Mouse (Mus musculus): Measurements from ENCODE around the gene Tssk6. TPM values are rescaled to one million over a fixed set of nuclear protein-coding genes. Genes with fewer than 3 reads are reported as not detected.
A peak's percentile ranks its signal among the peaks of the same experiment; 100 is the strongest.
"Not testable (repeated sequence)": the region's sequence is repeated elsewhere in the genome, so short reads cannot be mapped to it uniquely, and the experiment has no call there.

Gene Tssk6
- total RNA-seq, 2 experiments from 2014 or later, result not detected

DNA sequence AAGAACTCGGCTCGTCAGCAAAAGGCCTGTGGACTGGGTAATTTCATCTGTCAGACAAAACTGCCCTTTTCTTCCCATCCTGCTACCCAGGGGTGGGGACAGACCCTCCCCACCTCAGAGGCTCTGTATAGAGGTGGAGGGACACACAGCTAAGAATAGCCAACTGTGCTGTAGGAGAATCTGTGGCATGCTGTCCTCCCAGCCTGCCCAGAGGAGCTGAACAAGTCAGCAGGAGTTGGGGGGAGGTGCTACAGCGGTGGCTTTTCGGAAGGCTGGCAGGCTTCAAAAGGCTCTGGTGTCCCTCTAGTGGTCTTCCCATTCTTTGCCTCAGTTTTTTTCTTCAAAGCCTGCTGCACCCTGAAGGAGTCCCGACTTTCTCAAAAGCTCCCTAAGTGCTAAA, 13.8 kb downstream of the Tssk6 start:
- DNase-seq (ENCODE audit: low spot score), result peak; percentile 49

DNA sequence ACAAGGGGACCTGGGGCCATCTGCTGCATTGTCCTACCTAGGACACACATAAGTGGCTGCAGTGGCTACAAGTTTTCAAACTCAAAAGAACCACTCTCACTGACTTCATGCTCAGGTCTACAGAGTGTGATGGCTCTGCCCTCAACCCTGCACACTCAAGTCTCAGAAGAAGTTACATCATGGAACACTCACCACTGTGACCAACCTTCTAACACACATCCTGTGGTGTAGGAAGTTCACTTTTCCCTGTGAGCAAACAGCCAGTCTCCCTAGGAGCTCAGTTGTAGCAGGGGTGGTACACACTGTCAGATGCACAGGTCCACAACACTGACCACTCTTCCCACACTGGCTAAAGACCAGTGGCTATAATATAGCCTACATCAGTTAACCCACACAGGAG, 16.5 kb downstream of the Tssk6 start:
- no peak for DNase-seq (ENCODE audit: low spot score)

DNA sequence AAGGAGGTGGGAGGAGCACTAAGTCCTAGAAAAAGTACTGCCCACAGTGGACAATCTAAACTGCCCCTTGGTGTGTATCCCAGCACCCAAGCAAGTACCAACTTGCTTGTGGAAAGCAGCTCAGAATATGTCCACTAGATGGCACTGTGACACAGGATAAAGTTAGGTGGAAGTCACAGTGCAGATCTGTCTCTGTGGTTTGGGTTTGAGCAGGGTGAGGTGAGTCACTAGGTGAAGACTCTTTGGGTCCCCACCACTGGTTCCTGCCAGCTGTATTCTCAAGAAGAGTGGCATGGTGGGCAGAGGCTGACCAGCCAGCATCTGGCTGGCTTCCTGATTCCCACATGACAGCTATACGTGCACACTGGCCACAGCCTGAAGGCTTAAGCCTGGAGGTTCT, 17.0 kb downstream of the Tssk6 start:
- DNase-seq (ENCODE audit: low spot score), result peak; percentile 85

DNA sequence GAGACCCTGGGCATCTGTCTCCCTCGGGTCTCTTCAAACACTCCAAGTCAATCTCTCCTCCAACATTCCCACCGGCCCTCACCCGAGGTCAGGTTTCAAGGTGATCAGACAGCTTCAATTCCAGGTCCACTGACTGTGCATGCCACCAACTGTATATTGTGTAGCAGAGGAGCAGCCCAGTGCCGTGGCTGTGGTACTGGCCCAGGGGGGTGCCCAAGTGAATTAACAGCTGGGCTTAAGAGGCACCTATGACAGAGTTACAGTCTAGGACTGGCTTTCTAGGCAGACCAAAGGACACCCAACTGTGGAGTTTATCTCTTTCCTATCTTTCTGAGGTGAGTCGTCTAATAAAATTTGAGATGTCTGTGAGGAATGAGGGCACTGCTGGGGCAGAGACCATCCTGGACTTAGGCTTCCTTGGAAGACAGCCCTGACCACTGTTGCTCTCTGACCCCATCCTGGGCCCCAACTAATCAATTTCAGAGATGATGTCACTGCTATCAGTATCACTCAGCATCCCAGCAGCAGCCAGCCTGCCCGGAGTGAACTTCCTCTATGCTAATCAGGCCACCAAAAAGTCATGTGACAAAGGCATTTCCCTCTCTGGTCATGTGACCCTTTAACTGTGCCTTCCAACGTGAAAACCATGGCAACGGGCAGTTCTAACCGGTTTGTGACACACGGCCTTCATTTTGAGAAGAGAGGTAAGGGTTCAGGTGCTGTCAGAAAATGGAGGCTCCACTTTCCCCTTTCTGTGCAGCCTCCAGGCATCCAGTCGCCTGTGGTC, 18.1 kb downstream of the Tssk6 start:
- DNase-seq (ENCODE audit: low spot score), result peak; percentile 41

DNA sequence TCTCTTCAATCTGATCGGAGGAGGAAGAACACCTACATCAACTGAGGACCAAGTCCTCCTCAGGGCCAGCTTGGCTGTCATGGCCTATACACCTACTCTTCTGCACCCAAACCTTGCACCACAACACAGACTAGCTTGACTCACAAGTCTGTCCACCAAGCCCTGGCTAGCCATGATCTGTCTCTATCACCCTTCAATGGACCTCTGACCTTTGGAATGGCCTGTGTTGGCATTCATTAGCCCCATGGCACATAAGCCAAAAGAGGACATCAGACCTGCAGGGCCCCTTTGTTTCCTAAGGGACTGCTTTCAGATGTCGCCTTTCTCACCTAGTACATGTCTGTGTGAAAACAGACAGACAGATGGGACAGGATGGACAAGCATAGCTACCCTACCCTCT, 19.2 kb downstream of the Tssk6 start:
- no peak for DNase-seq (ENCODE audit: low spot score)

DNA sequence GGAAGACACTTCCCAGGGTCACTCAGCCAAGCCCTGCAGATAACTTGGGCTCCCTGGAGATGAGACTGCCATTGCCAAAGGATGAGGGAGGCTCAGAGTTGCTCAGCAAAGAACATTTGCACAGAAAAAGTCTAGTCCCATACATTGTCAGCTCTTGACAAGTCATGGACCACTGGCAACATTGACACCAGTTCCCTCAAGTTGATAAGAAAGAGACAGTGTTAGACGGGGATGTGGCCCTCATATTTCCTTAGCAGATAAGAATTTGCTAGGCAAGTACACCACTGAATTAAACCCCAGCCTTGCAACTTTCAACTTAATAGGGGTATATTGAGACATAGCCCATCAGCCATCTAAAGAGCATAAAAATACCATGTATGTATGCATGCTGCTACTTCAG, 22.0 kb downstream of the Tssk6 start:
- no peak for DNase-seq (ENCODE audit: low spot score)

DNA sequence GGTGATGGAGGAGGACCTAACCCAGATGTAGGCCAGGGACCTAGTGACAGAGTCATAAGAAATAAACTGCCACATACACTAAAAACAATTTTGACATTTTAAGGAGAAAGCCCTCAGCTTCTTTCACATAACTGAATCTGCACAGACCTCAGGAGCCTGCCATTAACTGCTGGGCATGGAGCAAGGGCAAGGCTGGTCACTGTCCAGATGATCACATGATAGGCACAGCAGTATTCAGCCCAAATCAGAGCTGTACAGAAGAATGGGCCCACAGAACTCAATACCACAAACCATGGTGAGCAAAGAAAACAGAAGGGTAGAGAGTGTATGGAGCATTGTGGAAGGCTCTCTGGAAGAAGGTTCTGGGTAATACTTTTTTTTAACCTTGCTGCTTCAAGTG, 24.9 kb downstream of the Tssk6 start:
- no peak for DNase-seq (ENCODE audit: low spot score)

DNA sequence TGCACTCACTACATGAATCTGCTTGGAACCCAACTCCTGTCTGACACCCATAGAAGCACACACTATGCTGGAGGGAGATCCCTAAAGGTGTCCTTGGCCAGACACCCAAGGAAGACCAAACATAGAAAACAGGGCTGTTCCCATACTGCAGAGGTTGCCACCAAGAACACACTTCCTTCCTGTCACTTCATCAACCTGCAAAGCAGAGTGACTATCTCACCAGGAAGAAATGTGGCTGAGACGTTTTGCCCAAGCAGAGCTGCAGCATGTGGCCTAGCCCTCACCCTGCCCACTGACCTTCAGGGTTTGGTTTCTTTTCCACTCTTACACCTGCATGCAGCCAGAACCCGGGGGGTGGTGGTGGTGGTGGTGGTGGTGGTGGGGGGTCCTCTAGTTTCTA, 31.8 kb downstream of the Tssk6 start:
- DNase-seq (ENCODE audit: low spot score), result no peak

DNA sequence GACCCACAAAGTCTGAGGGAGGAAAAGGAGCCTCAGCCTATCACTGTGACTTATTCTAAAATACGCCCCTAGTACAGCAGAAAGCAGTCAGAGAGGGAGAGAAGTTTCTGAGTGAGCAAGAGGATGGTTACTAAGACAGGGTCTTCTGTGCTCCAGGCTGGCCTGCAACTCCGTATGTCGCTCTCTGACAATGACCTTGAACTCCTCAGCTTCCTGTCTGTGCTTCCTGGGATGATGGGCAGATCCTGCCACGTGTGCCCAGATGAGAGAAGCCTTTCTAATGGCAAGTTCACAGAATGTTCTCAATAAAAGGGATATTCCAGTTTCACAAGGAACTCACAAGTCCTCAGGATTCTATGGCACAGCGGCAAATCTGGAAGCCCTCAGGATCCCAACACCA, 32.6 kb downstream of the Tssk6 start:
- no peak for DNase-seq (ENCODE audit: low spot score)

DNA sequence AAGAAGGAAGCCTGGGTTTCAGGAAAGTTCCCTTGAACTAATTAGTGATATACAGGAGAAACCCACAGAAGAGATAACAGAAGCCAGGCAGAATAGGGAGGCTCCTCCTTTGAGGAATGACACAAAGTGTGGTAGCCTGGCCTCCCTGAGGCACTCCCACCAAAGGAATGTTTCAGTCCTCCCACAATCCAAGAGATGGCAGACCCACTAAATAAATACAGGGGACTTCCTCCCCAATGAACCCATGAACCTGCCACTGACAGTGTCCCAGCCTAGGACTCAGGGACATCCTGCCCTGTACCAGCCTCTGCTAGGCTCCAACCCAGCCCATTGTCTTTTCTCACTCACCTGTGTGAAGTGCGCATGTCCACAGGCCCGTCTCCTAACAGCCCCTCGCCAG, 33.4 kb downstream of the Tssk6 start:
- DNase-seq (ENCODE audit: low spot score), result no peak

DNA sequence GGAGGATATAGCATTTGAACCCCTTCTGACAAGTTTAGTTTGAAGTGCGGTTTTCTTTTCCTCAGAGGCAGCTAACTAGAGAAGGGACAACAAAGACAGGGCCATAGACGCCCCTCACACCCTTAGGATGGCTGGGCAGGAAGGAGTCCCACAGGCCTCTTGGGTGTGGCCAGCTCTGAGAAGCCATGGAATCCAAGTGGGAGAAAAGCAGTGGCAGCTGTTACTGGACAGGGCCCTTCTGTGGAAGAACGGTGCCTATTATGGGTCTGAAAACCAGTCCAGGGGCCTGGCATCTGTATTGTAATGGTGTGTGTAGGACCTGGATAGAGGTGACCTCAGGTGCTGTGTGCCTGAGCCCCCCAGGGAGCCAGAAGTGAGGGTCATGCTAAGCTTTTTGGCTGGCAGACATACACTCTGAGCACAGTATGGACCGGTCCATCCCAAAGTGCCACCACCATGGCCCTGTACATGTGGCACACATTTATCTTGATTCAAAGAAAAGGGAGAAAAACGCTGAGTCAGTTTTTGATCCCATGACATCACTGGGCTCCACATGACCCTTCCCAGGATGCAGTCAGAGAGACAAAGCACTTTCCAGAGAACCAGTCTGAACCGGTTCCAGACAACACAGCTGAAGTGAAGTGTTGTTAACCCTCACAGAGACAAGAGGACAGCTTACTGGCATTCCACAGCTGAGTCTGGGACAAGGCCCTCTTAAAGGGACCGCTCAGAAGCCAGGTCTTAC, 34.2 kb downstream of the Tssk6 start:
- DNase-seq (ENCODE audit: low spot score), result peak; percentile 38

DNA sequence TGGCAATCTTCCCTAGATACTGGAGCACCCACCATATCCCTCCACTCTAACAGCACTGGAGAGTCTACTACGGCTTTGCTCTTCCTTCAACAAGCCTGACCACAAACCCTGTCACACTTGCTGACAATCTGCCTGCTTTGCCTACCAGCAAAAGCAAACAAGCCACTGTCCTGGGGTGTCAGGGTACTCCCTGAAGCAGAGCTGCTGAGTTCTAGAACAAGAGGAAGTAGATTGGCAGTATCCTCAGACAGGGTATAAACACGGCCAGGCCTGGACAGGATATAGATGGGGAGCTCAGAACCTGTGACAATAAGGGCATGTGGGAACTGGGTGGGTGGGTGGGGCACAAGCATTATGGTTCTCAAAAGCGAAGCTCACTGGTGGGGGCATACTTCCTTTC, 35.5 kb downstream of the Tssk6 start:
- DNase-seq (ENCODE audit: low spot score), result no peak

DNA sequence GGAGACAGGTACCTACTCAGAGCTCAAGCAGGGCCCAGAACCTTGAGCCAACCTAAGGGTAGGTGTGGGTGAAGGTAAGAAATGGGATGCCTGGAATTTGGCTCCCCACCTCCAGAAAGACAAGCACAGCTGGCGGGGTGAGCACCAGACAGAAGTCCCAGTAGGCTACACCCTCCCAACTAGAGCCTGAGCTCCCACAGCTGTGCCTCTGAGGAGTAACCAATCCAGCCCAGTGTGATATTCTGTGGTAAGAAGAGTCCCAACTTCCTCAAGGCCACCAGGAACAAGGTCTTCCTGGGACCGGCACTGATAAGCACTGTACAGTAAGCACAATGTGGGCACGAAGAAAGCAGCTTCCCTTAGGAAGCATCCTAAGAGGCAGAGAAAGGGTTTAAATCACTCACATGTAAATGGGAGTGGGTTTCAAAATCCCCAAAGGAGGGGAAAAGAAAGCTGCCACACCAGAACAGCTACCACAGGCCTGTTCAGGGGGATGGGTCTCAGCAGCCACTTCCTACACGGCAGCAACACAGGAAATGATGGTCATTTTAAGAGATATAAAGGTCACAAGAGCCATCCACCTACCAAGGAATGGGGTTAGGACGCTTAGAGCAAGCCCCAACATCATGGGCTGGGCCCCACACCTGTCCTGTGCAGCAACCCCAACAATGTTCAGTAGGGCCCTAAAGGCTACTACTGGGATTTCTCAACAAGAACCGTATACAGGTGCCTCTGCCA, 36.4 kb downstream of the Tssk6 start:
- DNase-seq (ENCODE audit: low spot score), result no peak

DNA sequence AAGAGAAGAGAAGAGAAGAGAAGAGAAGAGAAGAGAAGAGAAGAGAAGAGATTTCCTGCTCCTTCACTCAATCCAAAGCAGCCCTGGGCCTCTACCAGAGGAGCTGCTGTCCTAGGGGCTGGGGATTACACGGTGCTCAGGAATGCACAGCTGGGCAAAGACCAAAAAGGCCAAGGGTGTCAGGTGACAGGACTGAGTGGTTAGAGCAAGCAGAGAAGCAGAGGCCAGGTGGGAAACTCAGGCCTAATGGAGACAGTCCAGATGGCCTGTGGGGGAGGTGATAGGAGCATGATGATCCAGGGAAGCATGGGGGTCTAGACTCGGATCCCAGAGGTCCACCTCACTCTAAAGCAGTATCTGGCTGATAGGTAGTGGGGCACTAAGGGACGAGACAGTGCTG, 37.6 kb downstream of the Tssk6 start:
- peak; percentile 76 for DNase-seq (ENCODE audit: low spot score)

DNA sequence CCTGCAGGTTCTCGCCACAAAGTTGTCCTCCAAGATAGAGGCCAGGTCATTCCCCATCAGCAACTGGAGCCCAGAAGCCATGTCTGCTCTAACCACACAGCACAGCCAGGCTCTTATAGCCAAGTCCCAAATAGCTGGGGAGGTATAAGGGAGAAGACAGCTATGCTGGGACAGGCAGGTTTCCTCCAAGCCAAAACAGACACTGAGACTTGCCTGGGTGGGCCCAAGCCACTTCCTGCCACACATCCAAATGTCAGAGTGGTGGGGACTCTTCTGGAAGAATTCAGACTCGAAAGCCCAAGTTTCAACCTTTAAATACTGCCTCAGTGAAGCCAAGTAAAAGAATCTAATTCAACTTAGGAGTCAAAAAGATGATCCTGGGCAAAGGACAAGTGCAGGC, 38.4 kb downstream of the Tssk6 start:
- DNase-seq (ENCODE audit: low spot score), result no peak

DNA sequence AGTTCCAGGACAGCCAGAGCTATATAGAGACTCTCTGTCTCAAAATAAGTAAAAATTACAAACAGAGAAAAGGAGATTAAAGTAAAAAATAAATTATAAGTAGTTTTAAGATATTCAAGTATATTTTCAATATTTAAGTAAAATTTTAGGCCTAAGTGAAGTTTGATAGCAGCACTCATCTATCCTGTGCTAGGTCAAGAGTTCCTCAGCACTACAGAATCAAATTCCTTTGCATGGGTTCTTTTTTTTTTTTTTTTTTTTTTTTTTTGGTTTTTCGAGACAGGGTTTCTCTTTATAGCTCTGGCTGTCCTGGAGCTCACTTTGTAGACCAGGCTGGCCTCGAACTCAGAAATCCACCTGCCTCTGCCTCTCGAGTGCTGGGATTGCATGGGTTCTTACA, 40.5 kb downstream of the Tssk6 start:
- DNase-seq (ENCODE audit: low spot score), result not testable (repeated sequence)

DNA sequence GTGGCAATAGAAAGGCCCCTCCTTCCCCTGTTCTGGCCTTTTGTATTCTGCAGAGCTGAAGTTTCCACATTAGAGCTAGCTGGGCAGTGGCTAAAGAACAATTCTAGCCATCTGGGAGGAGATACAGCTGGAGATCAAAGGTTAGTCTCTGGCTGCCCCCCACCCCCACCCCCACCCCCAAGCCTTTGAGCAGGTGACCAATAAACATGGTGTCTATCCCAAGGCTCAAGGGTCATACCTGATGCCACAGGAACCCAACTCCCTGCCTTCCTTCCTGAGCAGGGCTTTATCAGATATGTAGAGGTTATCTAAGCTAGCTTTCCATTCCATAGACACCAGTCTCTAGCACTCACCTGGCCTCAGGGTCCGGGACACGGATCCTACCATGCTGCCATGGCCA, 48.3 kb downstream of the Tssk6 start:
- no peak for DNase-seq (ENCODE audit: low spot score)

Other genes with a start within 250 kb of the Tssk6 start
- under 1 TPM; 0.53 to 0.88 TPM for gene Zfp964, start 247.7 kb upstream of the Tssk6 start, total RNA-seq (2021)
- 10 to 100 TPM; 15.3 to 15.9 TPM for gene Zfp869, start 191.5 kb upstream of the Tssk6 start, total RNA-seq (2021)
- 1 to 10 TPM; 3.2 to 5.0 TPM for gene Zfp963, start 152.2 kb upstream of the Tssk6 start, total RNA-seq (2021)
- 1 to 10 TPM; 3.2 to 3.3 TPM for gene Gm20422, start 127.3 kb upstream of the Tssk6 start, total RNA-seq (2021)
- 1 to 10 TPM; 8.4 to 9.4 TPM for gene Atp13a1, start 111.0 kb upstream of the Tssk6 start, total RNA-seq (2021)
- 10 to 100 TPM; 14.1 to 14.4 TPM for gene Zfp866, start 111.0 kb upstream of the Tssk6 start, total RNA-seq (2021)
- 1 to 10 TPM; 3.5 to 3.8 TPM for gene Gmip, start 93.5 kb upstream of the Tssk6 start, total RNA-seq (2021)
- under 1 TPM; 0.05 to 0.07 TPM for gene Lpar2, start 79.8 kb upstream of the Tssk6 start, total RNA-seq (2021)
- not detected for gene Pbx4, start 69.7 kb upstream of the Tssk6 start, total RNA-seq (2021)
- gene Cilp2, start 14.5 kb upstream of the Tssk6 start, total RNA-seq (2021), result 1 to 10 TPM; 2.5 to 2.7 TPM
- gene Ndufa13, start 374 bp downstream of the Tssk6 start, total RNA-seq (2021), result 100 to 1,000 TPM; 347 to 364 TPM
- 1 to 10 TPM; 8.3 to 9.7 TPM for gene Yjefn3, start 528 bp downstream of the Tssk6 start, total RNA-seq (2021)
- 10 to 100 TPM; 28.6 to 38.8 TPM for gene Gatad2a, start 94.2 kb downstream of the Tssk6 start, total RNA-seq (2021)
- 10 to 100 TPM; 21.7 to 22.5 TPM for gene Mau2, start 140.6 kb downstream of the Tssk6 start, total RNA-seq (2021)
- 10 to 100 TPM; 16.1 to 19.5 TPM for gene Sugp1, start 140.6 kb downstream of the Tssk6 start, total RNA-seq (2021)
- under 1 TPM; 0.62 to 0.64 TPM for gene Tm6sf2, start 170.7 kb downstream of the Tssk6 start, total RNA-seq (2021)
- not detected for gene Hapln4, start 181.3 kb downstream of the Tssk6 start, total RNA-seq (2021)
- not detected for gene Ncan, start 218.7 kb downstream of the Tssk6 start, total RNA-seq (2021)
- 1 to 10 TPM; 4.5 to 4.9 TPM for gene Nr2c2ap, start 229.1 kb downstream of the Tssk6 start, total RNA-seq (2021)
- gene Rfxank, start 237.0 kb downstream of the Tssk6 start, total RNA-seq (2021), result 1 to 10 TPM; 7.4 to 9.1 TPM
- gene Borcs8, start 237.3 kb downstream of the Tssk6 start, total RNA-seq (2021), result 10 to 100 TPM; 13.4 to 15.0 TPM
- under 1 TPM; 0.23 to 0.28 TPM for gene Mef2b, start 237.5 kb downstream of the Tssk6 start, total RNA-seq (2021)

Measured in gastrocnemius, adult 18-20 months (tissue).